Mouse (Mus musculus) embryo, embryonic 11.5 days (tissue): Measurements from ENCODE around the gene Plxnb3.
"Not testable (repeated sequence)": the region's sequence is repeated elsewhere in the genome, so short reads cannot be mapped to it uniquely, and the experiment has no call there.

Experiments
- DNase-seq: peaks from one replicate; pipeline ENCODE4 v3.0.0-alpha.2; 2012; ENCODE audit warnings: low read depth, low spot score

Gene Plxnb3

DNA sequence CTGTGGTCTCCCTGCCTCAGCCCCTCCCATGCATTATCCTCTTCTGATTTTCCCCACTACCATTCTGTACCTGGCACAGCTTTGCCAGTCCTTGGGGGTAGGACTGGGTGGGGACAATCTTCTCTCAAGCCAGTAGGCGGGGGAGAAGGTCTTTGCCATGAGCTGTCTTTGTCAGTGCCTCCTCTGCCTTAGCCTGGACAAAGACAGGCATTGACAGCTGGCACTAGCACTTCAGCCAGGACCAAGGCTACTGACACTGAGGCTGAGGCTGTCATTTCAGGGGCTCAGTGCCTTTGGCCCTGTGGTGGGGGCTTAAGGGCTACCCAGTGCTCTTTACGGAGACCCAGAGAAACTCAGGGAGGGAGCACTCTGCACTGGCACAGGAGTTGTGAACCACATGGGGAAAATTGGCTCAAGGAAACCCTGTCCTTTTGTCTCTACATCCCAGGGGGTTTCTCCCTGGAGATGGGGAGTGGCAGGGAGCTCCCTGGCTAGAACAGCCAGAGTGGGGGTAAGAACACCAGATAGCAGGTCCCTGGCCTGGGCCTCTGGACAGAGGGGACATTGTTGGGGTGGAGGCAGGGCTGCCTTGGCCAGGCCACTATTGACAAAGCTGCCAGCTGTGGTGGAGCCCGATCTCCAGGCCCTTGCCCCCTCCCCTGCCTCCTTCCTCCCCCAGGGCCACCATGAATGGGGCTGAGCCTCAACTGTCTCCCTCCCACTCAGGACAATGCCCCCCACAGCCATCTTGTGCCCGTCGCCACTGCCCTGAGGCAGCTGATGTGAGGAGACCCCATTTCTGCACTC, at the start of gene Plxnb3:
TSS of gene Plxnb3 (plus strand) at position 757 of the 807 bp plus-strand sequence.
- no peak for DNase-seq

GRCm38 (mm10) chrX:73715476-73716108, 41.3 kb upstream of the Plxnb3 start:
- no peak for DNase-seq

DNA sequence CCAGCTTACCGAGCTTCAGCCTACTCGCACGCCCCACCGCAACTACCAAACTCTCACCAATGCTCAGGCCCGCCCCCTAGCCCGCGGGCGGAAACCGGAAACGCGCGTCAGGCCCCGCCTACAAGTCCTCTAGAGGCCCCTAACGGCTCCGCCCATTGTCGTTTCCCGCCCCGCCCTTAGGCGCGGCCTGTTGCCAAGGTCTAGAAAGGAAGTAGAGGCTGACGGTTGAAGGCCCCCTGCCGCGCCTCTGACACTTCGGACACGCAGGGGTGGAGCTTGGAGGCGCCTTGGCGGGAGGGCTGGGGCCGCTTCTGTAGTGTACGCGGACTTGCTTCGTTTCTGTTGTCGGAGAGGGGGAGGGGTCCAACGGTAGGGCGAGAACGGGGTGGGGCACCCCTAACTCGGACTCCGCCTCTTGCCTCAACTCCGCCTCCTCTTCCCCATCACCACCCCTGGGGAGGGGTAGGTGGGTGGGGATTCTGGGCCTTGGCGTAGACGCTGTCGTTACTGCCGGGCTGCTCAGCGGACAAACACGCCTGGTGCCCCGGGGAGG, 40.7 kb upstream of the Plxnb3 start, which contains the start of the genes Bcap31 and Abcd1:
TSS of gene Bcap31 (minus strand) at position 67 of the 553 bp plus-strand sequence.
TSS of gene Abcd1 (plus strand) at position 489 of the 553 bp plus-strand sequence.
- DNase-seq, result peak; percentile 89

DNA sequence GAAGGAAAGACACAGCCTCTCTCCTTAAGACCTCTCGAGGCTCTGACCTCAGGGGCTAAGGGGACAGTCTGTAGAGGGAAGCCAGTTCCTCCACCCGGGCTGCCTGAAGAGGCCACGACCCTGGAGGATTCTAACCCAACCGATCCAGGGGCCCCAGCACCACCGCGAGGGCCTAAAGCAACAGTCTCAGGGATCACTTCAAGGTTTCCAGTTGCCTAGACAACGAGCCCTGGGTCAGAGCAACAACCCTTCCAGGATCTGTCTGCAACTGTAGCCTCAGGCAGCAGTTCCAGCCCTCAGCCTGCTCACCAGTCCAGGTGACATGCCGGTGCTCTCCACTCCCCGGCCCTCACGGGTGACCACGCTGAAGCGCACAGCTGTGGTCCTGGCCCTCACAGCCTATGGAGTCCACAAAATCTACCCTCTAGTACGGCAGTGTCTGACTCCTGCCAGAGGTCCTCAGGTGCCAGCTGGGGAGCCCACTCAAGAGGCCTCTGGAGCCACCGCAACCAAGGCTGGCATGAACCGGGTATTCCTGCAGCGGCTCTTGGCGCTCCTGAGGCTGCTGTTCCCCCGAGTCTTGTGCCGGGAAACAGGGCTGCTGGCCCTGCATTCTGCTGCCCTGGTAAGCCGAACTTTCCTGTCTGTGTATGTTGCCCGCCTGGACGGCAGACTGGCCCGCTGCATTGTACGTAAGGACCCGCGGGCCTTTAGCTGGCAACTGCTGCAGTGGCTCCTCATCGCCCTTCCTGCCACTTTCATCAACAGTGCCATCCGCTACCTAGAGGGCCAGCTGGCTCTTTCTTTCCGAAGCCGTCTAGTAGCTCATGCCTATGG, 40.0 kb upstream of the Plxnb3 start:
- DNase-seq, result no peak

DNA sequence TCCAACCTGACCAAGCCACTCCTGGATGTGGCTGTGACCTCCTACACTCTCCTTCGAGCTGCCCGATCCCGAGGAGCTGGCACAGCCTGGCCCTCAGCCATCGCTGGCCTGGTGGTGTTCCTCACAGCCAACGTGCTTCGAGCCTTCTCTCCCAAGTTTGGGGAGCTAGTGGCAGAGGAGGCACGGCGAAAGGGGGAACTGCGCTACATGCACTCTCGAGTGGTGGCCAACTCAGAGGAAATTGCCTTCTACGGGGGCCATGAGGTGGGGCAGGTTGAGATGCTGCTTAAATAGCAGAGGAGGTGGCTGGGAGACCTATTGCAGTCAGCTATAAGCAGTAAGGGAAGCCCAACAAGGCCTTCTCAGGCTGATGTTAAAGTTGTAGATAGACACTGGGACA, 39.2 kb upstream of the Plxnb3 start:
- DNase-seq, result no peak

DNA sequence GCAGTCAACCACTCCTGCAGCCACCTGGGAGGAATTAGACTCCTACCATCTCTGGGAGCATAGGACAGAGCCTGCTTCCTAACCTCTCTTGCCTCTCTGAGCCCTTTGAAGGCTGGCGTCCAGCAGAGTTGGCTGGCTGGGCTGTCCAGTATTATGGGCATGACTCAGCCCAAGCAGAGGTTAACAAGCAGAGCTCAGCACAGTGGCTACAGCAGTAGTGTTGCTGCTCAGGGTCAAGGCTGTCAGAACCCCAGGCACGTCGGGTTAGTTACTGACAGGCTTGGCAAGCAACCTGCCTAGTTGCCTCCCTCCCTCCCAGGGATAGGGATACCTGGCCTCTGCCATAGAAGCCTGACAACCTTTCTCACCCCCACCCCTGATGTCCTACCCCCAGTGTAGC, 38.6 kb upstream of the Plxnb3 start:
- no peak for DNase-seq

DNA sequence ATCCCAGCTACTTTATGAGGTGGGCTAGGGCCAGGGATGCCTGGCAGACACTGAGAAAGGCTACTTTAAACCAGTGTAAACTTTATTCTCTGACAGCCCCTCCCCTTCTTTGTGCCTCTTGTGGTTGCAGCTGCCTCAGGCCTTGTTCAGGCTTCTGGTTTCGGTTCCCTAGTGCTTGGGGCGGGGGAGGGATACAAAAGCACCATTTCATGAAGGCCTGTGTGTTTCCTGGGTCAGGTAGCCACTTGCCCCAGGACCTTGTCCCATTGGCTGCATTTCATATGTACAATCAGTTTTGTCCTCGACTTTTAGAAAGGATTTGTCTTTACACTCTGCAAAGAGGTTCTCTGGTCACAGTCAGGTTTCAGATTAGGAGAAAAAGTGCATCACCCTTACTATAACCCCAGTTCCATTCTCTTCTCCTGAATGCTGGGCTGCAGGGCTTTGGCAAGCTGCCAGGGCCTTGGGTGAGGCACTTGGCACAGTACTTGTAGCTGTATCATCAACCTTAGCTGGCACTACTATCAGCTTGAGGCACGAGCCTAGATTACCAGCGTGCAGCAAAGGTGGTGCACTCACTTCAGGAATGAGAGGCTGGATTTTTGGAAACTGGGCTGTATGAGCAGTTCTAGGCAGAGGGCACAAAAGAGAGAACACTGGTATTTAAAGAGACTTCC, 38.1 kb upstream of the Plxnb3 start:
- no peak for DNase-seq

- no peak for DNase-seq
Observed at GRCm38 (mm10) chrX:73730908-73731307, 26.0 kb upstream of the Plxnb3 start.

DNA sequence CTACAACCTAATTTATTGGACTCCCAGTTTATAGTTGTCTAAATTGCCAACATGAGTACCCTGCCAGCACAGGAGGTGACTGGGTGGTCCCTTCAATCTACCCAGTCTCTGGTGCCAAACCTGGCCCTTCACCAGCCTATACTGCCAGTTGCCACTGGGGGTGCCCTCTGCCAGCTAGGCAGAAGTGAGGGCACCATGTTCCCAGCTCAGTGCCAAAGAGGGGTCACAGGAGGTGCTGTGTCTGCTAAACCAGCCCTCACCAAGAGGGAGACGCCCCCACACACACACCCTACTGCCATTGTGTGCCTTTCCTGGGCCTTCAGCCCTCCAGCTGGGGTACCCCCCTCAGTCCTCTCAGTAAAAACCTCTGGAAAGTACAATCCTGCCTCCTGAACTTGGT, 18.7 kb upstream of the Plxnb3 start:
- DNase-seq, result no peak

DNA sequence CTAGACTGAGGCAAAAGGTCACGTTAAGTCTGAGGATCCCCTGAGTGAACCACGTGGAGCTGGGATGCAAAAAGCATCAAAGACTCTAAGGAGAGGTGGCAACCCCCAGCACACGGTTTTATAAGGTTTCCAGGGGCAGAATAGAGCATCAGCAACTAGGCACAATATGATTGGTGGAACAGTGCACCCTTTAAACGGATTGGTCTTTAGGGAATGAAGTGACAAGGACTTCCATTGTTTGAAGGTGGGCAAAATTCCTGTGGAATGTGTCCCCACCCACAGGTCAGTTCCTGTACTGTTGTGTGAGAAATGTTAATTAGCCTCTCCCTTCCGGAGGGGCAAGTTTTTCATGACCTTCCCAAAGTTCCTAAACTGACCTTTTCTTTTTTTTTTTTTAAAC, 17.7 kb upstream of the Plxnb3 start:
- no peak for DNase-seq

GRCm38 (mm10) chrX:73739841-73740240, 17.0 kb upstream of the Plxnb3 start:
- not testable (repeated sequence) for DNase-seq

GRCm38 (mm10) chrX:73744774-73745481, 12.0 kb upstream of the Plxnb3 start:
- DNase-seq, result no peak

DNA sequence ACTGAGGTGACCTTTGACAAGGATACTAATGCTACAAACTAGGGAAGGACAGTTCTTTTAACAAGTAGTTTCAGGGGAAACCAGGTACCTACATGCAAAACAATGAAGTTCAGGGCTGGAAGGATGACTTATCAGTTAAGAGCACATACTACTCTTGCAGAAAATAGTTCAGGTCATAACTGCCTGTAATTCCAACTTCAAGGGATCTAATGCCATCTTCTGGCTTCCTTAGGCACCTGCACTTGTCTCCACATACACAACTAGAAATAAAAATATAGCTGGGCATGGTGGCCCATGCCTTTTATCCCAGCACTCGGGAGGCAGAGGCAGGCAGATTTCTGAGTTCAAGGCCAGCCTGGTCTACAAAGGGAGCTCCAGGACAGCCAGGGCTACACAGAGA, 7.9 kb upstream of the Plxnb3 start:
- DNase-seq, result no peak

DNA sequence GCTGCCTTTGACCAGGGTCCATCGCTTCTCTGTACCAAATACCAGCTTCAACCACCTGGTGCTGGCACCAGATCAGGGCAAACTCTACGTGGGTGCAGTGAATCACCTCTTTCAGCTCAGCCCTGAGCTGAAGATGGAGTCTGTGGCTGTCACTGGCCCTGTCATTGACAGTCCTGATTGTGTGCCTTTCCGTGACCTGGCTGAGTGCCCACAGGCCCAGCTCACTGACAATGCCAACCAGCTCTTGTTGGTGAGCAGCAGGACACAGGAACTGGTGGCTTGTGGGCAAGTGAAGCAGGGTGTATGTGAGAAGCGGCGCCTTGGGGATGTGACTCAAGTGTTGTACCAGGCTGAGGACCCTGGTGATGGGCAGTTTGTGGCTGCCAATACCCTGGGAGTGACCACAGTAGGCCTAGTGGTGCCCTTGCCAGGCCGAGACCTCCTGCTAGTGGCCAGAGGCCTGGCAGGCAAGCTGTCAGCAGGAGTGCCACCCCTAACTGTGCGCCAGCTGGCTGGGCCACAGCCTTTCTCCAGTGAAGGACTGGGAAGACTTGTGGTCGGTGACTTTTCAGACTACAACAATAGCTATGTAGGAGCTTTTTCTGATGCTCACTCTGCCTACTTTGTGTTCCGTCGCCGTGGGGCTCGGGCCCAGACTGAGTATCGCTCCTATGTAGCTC, 1.9 kb downstream of the Plxnb3 start:
- no peak for DNase-seq

GRCm38 (mm10) chrX:73765311-73765710, 8.4 kb downstream of the Plxnb3 start:
- DNase-seq, result no peak

DNA sequence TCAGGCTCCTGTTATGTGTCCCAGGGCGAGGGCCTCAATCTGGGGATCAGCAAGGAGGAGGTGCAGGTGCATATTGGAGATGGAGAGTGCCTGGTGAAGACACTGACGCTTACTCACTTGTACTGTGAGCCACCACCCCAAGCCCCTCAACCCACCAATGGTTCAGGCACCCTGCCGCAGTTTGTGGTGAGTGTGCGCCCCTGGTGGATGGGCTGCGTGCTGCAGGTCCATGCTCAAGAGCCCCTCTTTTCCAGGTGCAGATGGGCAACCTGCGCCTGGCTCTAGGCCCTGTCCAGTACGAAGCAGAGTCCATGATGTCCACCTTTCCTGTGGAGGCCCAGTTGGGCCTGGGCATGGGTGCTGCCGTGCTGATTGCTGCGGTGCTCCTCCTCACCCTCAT, 10.4 kb downstream of the Plxnb3 start:
- no peak for DNase-seq

GRCm38 (mm10) chrX:73774168-73774760, 17.4 kb downstream of the Plxnb3 start, which contains the start of gene Srpk3:
Gene Srpk3 (plus strand): TSS chrX:73774405.
- no peak for DNase-seq

- DNase-seq, result no peak
Observed at GRCm38 (mm10) chrX:73774802-73775483, 18.1 kb downstream of the Plxnb3 start.

GRCm38 (mm10) chrX:73782227-73782626, 25.3 kb downstream of the Plxnb3 start:
- DNase-seq, result no peak
